Mouse (Mus musculus): Measurements from ENCODE around the gene Acsl3.

DNA sequence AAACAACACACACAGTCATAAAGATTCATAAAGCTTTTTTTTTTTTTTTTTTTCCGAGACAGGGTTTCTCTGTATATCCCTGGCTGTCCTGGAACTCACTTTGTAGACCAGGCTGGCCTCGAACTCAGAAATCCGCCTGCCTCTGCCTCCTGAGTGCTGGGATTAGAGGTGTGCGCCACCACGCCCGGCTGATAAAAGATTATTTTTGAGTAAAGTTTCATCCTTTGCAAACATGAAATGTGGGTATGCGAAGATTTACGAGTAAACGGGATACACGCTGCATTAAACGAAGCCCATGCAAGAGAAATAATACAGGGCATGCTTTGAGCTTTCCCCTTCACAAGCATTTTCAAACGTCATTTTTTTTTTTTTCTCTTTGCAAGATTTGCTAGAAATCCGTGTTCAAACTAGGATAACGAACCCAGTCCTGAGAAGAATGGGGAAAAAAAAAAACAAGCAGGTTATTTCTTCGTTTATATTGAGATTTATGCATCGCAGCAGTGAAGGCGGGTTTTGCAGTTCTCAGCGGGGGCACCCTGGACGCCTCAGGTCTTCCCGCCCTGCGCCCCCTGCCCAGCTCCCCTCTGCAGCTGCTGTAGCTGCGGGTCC, 500 bp upstream of the Acsl3 start:
- TF ChIP-seq CTCF (conservative IDR thresholded peaks at IDR 0.05; ENCODE audit: low read length) (no peak), NANOG (IDR thresholded peaks at IDR 0.05; ENCODE audit: borderline replicate concordance, low read length) (no peak)

All from E14TG2a.4 (cell line).